In the genomic region with DNA sequence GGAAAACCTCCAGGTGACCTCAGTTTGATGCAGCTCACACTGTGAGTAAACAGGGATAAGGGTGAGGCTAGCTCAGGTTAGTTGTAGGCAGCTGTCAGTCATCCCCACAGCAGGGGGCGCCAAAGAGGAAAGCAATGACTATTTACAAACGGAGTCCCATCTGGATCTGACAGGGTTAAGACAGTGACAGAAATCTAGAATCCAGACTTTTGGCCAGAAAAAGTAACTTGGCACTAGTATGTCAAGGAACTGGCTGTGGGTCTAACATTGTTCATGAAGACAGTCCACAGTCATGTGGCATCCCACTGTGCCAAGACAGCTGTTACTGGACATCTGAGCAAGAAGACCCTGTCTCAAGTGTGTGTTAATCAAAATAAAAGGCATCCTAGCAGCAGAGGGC, we compare ENCODE assay signal across 9 mouse cellular contexts. TPM values are rescaled to one million over a fixed set of nuclear protein-coding genes. Genes with fewer than 3 reads are reported as not detected.
DNase-seq lines count a peak whose midpoint lies in the region; ATAC-seq and TF ChIP-seq lines count a peak whose summit lies in the region.
"Had no signal": no experiment of that assay in that cellular context is flagged by ENCODE, and none has a peak within 500 bp of the region (broad histone marks: within the 10 kb centered on the region; RNA-seq: fewer than 3 reads in every experiment).

No protein-coding gene starts in this region.

- TF ChIP-seq RAD21 in CH12.LX (IDR thresholded peaks at IDR 0.05; ENCODE audit: low read depth, low read length) = no peak

- peak; percentile 76 for TF ChIP-seq CTCF in intestine, postnatal 0 days (IDR thresholded peaks at IDR 0.05; ENCODE audit: low read depth)
- TF ChIP-seq CTCF in CH12.LX (conservative IDR thresholded peaks at IDR 0.05 in 1 of 2, IDR thresholded peaks at IDR 0.05 in 1 of 2; ENCODE audit: low read depth in 2 of 2, low read length in 2 of 2) = peak; percentile 27 to 47; a peak in 3 of 4 replicates
- peak; percentile 75 for TF ChIP-seq CTCF in bone marrow, adult 2 months (IDR thresholded peaks at IDR 0.05; ENCODE audit: control insufficient read depth, insufficient read depth, low read length)

- no peak overlapping the region for H3K4me3 ChIP-seq in intestine, postnatal 0 days (ENCODE audit: low read depth, low read length)
- H3K4me3 ChIP-seq in intestine, embryonic 15.5 days (replicated peaks) = no peak overlapping the region
- no peak overlapping the region for H3K4me3 ChIP-seq in CH12.LX (replicated peaks in 1 of 3; ENCODE audit: low read depth in 2 of 3, low read length in 2 of 3, poor library complexity in 1 of 3)
- no peak overlapping the region for H3K4me3 ChIP-seq in bone marrow, adult 2 months (replicated peaks; ENCODE audit: control insufficient read depth, low read depth, low read length)
- no peak overlapping the region for H3K4me3 ChIP-seq in liver, embryonic 15.5 days (replicated peaks)
- H3K4me3 ChIP-seq: megakaryocyte, embryonic 14.5 days had no signal

- H3K36me3 ChIP-seq in intestine, postnatal 0 days (ENCODE audit: control insufficient read depth, insufficient read depth) = no peaks in the 10 kb centered on the region
- no peaks in the 10 kb centered on the region for H3K36me3 ChIP-seq in intestine, embryonic 15.5 days
- peaks cover 0 to 22% of the 10 kb centered on the region in 2 experiments for H3K36me3 ChIP-seq in CH12.LX (replicated peaks in 1 of 2; ENCODE audit: control insufficient read depth in 1 of 2, insufficient read depth in 1 of 2, low read length in 1 of 2)
- no peaks in the 10 kb centered on the region for H3K36me3 ChIP-seq in liver, embryonic 15.5 days (replicated peaks)

- H3K9me3 ChIP-seq in intestine, postnatal 0 days (ENCODE audit: control insufficient read depth) = no peaks in the 10 kb centered on the region
- no peaks in the 10 kb centered on the region for H3K9me3 ChIP-seq in intestine, embryonic 15.5 days
- no peaks in the 10 kb centered on the region for H3K9me3 ChIP-seq in CH12.LX (replicated peaks; ENCODE audit: low read length)
- H3K9me3 ChIP-seq in liver, embryonic 15.5 days (replicated peaks) = no peaks in the 10 kb centered on the region
- H3K9me3 ChIP-seq: megakaryocyte, embryonic 14.5 days had no signal

- in situ Hi-C loops in CH12.LX (cut with MboI; ENCODE audit: low pct_ligation_motif_present, low pct_unique_long_range_greater_than_20kb, low sequenced_read_pairs) = no loop called here

- WGBS in intestine, postnatal 0 days = 11% methylated on average over 2 of the region's 2 CpGs
- WGBS in intestine, embryonic 15.5 days = 16% methylated on average over 2 of the region's 2 CpGs
- 16% methylated on average over 2 of the region's 2 CpGs for WGBS in bone marrow, adult 2 months
- 9% methylated on average over 2 of the region's 2 CpGs for WGBS in liver, embryonic 15.5 days (ENCODE audit: insufficient replicate concordance)

- H3K4me1 ChIP-seq in intestine, postnatal 0 days (replicated peaks; ENCODE audit: control insufficient read depth, insufficient read depth, low read length) = no peaks in the 10 kb centered on the region
- no peaks in the 10 kb centered on the region for H3K4me1 ChIP-seq in intestine, embryonic 15.5 days (replicated peaks)
- H3K4me1 ChIP-seq in CH12.LX (ENCODE audit: control insufficient read depth in 1 of 2, insufficient read depth in 2 of 2) = no peaks in the 10 kb centered on the region
- peaks cover 3% of the 10 kb centered on the region; the same call in 1 of the 2 replicates for H3K4me1 ChIP-seq in bone marrow, adult 2 months (ENCODE audit: control insufficient read depth, insufficient read depth, low read length)
- H3K4me1 ChIP-seq in liver, embryonic 15.5 days (replicated peaks) = peaks cover 46% of the 10 kb centered on the region

- no peaks in the 10 kb centered on the region for H3K27me3 ChIP-seq in intestine, postnatal 0 days (replicated peaks; ENCODE audit: control insufficient read depth, insufficient read depth, low read length)
- no peaks in the 10 kb centered on the region for H3K27me3 ChIP-seq in intestine, embryonic 15.5 days (replicated peaks)
- no peaks in the 10 kb centered on the region for H3K27me3 ChIP-seq in CH12.LX (replicated peaks)
- no peaks in the 10 kb centered on the region; the same call in 1 of the 2 replicates for H3K27me3 ChIP-seq in liver, embryonic 15.5 days
- H3K27me3 ChIP-seq: megakaryocyte, embryonic 14.5 days had no signal

- H3K9ac ChIP-seq in intestine, postnatal 0 days (ENCODE audit: low read depth, low read length) = no peak overlapping the region
- no peak overlapping the region for H3K9ac ChIP-seq in intestine, embryonic 15.5 days
- H3K9ac ChIP-seq in CH12.LX (ENCODE audit: insufficient read depth, low read depth) = no peak overlapping the region
- H3K9ac ChIP-seq in liver, embryonic 15.5 days = no peak overlapping the region

- dilution Hi-C loops in CH12.LX (cut with MboI; ENCODE audit: extremely low pct_ligation_motif_present, extremely low pct_unique_long_range_greater_than_20kb, low sequenced_read_pairs) = no loop called here

- no peaks in the 10 kb centered on the region for H3K79me2 ChIP-seq in CH12.LX (replicated peaks; ENCODE audit: control insufficient read depth, extremely low read depth, insufficient read depth, poor library complexity, severe bottlenecking)

- no peak for ATAC-seq in intestine, postnatal 0 days
- ATAC-seq in intestine, embryonic 15.5 days = no peak
- ATAC-seq in liver, embryonic 15.5 days (ENCODE audit: insufficient read depth) = no peak

- no peak for TF ChIP-seq EP300 in CH12.LX (IDR thresholded peaks at IDR 0.05; ENCODE audit: low read length)

- H3K27ac ChIP-seq in intestine, postnatal 0 days (ENCODE audit: low read depth, low read length) = no peak overlapping the region
- H3K27ac ChIP-seq in intestine, embryonic 15.5 days = no peak overlapping the region
- H3K27ac ChIP-seq in CH12.LX (ENCODE audit: insufficient read depth, low read depth) = no peak overlapping the region
- H3K27ac ChIP-seq in bone marrow, adult 2 months (ENCODE audit: control insufficient read depth, insufficient read depth, low read depth, low read length, poor library complexity) = no peak overlapping the region
- peak overlapping the region; percentile 51 for H3K27ac ChIP-seq in liver, embryonic 15.5 days (replicated peaks)

- no peak for DNase-seq in CH12.LX (ENCODE audit: extremely low read depth)
- peak; percentile 25 to 42 for DNase-seq in spleen, postnatal 36 days (ENCODE audit: low spot score in 2 of 2)
- no peak for DNase-seq in left cerebral cortex, adult 9 months (ENCODE audit: low spot score in 2 of 2)
- DNase-seq in cerebellum, adult 18-20 months = no peak

- no peak for TF ChIP-seq POLR2A in CH12.LX (IDR thresholded peaks at IDR 0.05; ENCODE audit: low read depth, low read length)
- no peak for TF ChIP-seq POLR2A in bone marrow, adult 2 months (IDR thresholded peaks at IDR 0.05; ENCODE audit: borderline replicate concordance, control insufficient read depth, low read depth, low read length)

- H3K4me2 ChIP-seq in intestine, postnatal 0 days (replicated peaks; ENCODE audit: low read depth) = no peak overlapping the region
- no peak overlapping the region for H3K4me2 ChIP-seq in intestine, embryonic 15.5 days (replicated peaks)
- H3K4me2 ChIP-seq in CH12.LX (ENCODE audit: insufficient read depth, low read depth, poor library complexity, severe bottlenecking) = no peak overlapping the region
- no peak overlapping the region for H3K4me2 ChIP-seq in liver, embryonic 15.5 days

TF ChIP-seq in CH12.LX, 34 proteins besides CTCF, POLR2A, EP300 and RAD21:
- no peak for TF ChIP-seq JUN (IDR thresholded peaks at IDR 0.05; ENCODE audit: insufficient read depth, low read depth, low read length)
- peak; percentile 11; the same call in 1 of the 2 replicates for TF ChIP-seq SMC3 (IDR thresholded peaks at IDR 0.05; ENCODE audit: low read depth, low read length)
- TF ChIP-seq BHLHE40 (IDR thresholded peaks at IDR 0.05; ENCODE audit: low read depth, low read length) = no peak
- TF ChIP-seq USF2 (conservative IDR thresholded peaks at IDR 0.05; ENCODE audit: low read depth, low read length) = no peak
- no peak for TF ChIP-seq ZMIZ1 (IDR thresholded peaks at IDR 0.05; ENCODE audit: low read depth, low read length)

RNA-seq across cellular contexts. Expression of a gene that starts 10.0 kb away (rescaled TPM):
- polyA plus RNA-seq in intestine, postnatal 0 days (2015; fragmentation: Nextera tagmentation; extraction: Ambion mirVana) = 10.1 and 10.8 TPM in 2 replicates
- 23.0 and 25.4 TPM in 2 replicates for polyA plus RNA-seq in intestine, embryonic 15.5 days (2015; fragmentation: Nextera tagmentation; extraction: Ambion mirVana)
- total RNA-seq in CH12.LX (2012; rRNA removed) (24.4 and 28.6 TPM in 2 replicates), CH12.LX (2014; rRNA removed) (27.4 and 31.0 TPM in 2 replicates)
- 50.0 and 54.8 TPM in 2 replicates for polyA plus RNA-seq in CH12.LX (2012; ENCODE audit: insufficient read length, low read depth)
- 15.3 and 22.5 TPM in 2 replicates for polyA plus RNA-seq in bone marrow, adult 2 months (2011; ENCODE audit: insufficient read depth, insufficient read length, low replicate concordance, missing spikeins)
- polyA plus RNA-seq in liver, embryonic 15.5 days (2015; fragmentation: Nextera tagmentation; extraction: Ambion mirVana) = 14.4 and 14.9 TPM in 2 replicates

Comparison
In these comparisons a context has a peak if more than half of its experiments do, and no peak if none do; other contexts are left out.
1. DNase-seq: peak in spleen, postnatal 36 days (2 of 2); none in CH12.LX (single experiment), left cerebral cortex, adult 9 months (0 of 2) and cerebellum, adult 18-20 months (0 of 2).
2. Peak in every context shown above with its lines, with median percentiles within 50 percentile points of each other: CTCF ChIP-seq.